In the genomic region with DNA sequence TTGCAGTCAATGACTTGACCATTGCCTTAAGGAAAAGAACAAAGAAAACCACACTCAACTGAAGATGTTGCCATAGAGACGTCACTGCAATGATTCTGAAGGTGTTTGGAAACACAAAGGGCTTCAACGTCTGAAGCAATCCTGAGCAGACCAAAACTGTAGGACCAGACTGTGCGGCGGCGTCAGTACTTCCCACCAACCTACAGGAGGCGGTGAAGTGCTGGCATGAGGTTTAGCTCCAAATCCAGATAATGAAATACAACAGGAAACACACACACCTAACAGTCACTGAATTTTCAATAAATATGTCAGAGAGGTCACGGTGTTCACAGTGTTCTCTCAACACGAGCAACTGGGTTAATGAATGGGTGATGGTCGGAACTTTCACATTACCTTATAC, we compare ENCODE assay signal across 9 mouse cellular contexts. TPM values are rescaled to one million over a fixed set of nuclear protein-coding genes. Genes with fewer than 3 reads are reported as not detected.
DNase-seq lines count a peak whose midpoint lies in the region; ATAC-seq lines count a peak whose summit lies in the region.
"Had no signal": no experiment of that assay in that cellular context is flagged by ENCODE, and none has a peak within 500 bp of the region (broad histone marks: within the 10 kb centered on the region; RNA-seq: fewer than 3 reads in every experiment).

No protein-coding gene starts in this region.

- no peak overlapping the region for H3K9ac ChIP-seq in midbrain, embryonic 15.5 days
- H3K9ac ChIP-seq: limb, embryonic 12.5 days; stomach, embryonic 15.5 days had no signal

- WGBS in midbrain, embryonic 15.5 days = 67% methylated on average over 9 of the region's 9 CpGs

- H3K4me2 ChIP-seq in midbrain, embryonic 15.5 days = no peak overlapping the region
- H3K4me2 ChIP-seq: limb, embryonic 12.5 days had no signal

- DNase-seq in layer of hippocampus, postnatal 10 days (ENCODE audit: low spot score in 2 of 2) = peak; percentile 24 to 35
- DNase-seq in layer of hippocampus, adult 11-12 months (ENCODE audit: low spot score) = no peak
- DNase-seq in ZHBTc4 (ENCODE audit: low read depth, low spot score) = peak; percentile 55
- no peak for DNase-seq in cerebellum, adult 18-20 months

- no peaks in the 10 kb centered on the region for H3K9me3 ChIP-seq in midbrain, embryonic 15.5 days
- H3K9me3 ChIP-seq: limb, embryonic 12.5 days; stomach, embryonic 15.5 days had no signal

- H3K4me3 ChIP-seq in midbrain, embryonic 15.5 days = no peak overlapping the region
- H3K4me3 ChIP-seq: limb, embryonic 12.5 days; stomach, embryonic 15.5 days had no signal

- no peak overlapping the region for H3K27ac ChIP-seq in midbrain, embryonic 15.5 days
- H3K27ac ChIP-seq: limb, embryonic 12.5 days had no signal

- H3K27me3 ChIP-seq in midbrain, embryonic 15.5 days (replicated peaks) = no peaks in the 10 kb centered on the region
- H3K27me3 ChIP-seq: limb, embryonic 12.5 days; stomach, embryonic 15.5 days had no signal

- peak; percentile 85 for ATAC-seq in granulocyte monocyte progenitor cell, adult 5-6 weeks (replicated peaks; ENCODE audit: poor library complexity, severe bottlenecking)
- peak; percentile 80 for ATAC-seq in megakaryocyte-erythroid progenitor cell, adult 5-6 weeks (replicated peaks; ENCODE audit: low FRiP score, low TSS enrichment, poor library complexity, severe bottlenecking)
- ATAC-seq in midbrain, embryonic 15.5 days (replicated peaks) = no peak

- no peaks in the 10 kb centered on the region for H3K4me1 ChIP-seq in midbrain, embryonic 15.5 days

- H3K36me3 ChIP-seq in midbrain, embryonic 15.5 days (replicated peaks) = no peaks in the 10 kb centered on the region
- H3K36me3 ChIP-seq: limb, embryonic 12.5 days; stomach, embryonic 15.5 days had no signal

RNA-seq across cellular contexts. Expression of gene Unc50, which starts 49.1 kb away (rescaled TPM):
- 10 to 100 TPM; 53.1 to 56.7 TPM for total RNA-seq in layer of hippocampus, postnatal 10 days (2021)
- 61.0 and 68.8 TPM in 2 replicates for total RNA-seq in granulocyte monocyte progenitor cell, adult 5-6 weeks (2014; fragmentation: Nextera tagmentation)
- 41.9 and 63.4 TPM in 2 replicates for total RNA-seq in granulocyte monocyte progenitor cell, adult 5-6 weeks (2017)
- 33.5 and 42.9 TPM in 2 replicates for total RNA-seq in megakaryocyte-erythroid progenitor cell, adult 5-6 weeks (2014; fragmentation: Nextera tagmentation)
- 45.7 and 46.1 TPM in 2 replicates for total RNA-seq in megakaryocyte-erythroid progenitor cell, adult 5-6 weeks (2017)
- polyA plus RNA-seq in midbrain, embryonic 15.5 days (2015; fragmentation: Nextera tagmentation; extraction: Ambion mirVana) = 117 and 121 TPM in 2 replicates

RNA-seq across cellular contexts. Expression of gene Coa5, which starts 49.2 kb away (rescaled TPM):
- 10 to 100 TPM; 39.2 to 41.8 TPM for total RNA-seq in layer of hippocampus, postnatal 10 days (2021)
- total RNA-seq in granulocyte monocyte progenitor cell, adult 5-6 weeks (2014; fragmentation: Nextera tagmentation) = 79.4 and 86.9 TPM in 2 replicates
- 69.1 and 75.9 TPM in 2 replicates for total RNA-seq in granulocyte monocyte progenitor cell, adult 5-6 weeks (2017)
- 96.6 and 104 TPM in 2 replicates for total RNA-seq in megakaryocyte-erythroid progenitor cell, adult 5-6 weeks (2014; fragmentation: Nextera tagmentation)
- 82.0 and 90.7 TPM in 2 replicates for total RNA-seq in megakaryocyte-erythroid progenitor cell, adult 5-6 weeks (2017)
- 65.6 and 67.6 TPM in 2 replicates for polyA plus RNA-seq in midbrain, embryonic 15.5 days (2015; fragmentation: Nextera tagmentation; extraction: Ambion mirVana)

Comparison
In these comparisons a context has a peak if more than half of its experiments do, and no peak if none do; other contexts are left out.
1. DNase-seq: peak in layer of hippocampus, postnatal 10 days (2 of 2) and ZHBTc4 (single experiment); none in layer of hippocampus, adult 11-12 months (single experiment) and cerebellum, adult 18-20 months (0 of 2).